Mouse (Mus musculus): ENCODE measurements around the gene Zfp114. TPM values are rescaled to one million over a fixed set of nuclear protein-coding genes. Genes with fewer than 3 reads are reported as not detected.

The Zfp114 gene
- polyA plus RNA-seq, 1 experiment from 2014 or later = 3.8 TPM

DNA sequence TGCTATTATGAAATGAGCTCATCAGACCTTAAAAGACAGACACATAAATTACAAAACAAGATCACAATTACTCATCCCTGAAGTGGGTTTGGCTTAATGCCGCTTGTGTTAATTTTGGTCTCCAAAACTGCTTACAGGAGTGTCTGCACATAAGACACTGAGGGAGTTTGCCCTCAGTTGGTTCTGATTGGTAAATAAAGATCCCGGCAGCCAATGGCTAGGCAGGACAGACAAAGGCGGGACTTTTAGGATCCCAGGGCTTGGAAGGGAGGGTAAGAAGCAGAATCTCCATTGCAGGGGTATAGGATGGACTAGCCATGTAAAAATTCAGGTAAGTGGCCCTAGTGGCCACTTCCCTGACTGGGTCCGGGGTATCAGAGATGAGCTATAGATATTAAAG, 22.1 kb downstream of the Zfp114 start:
- no peak overlapping the region for H3K9ac ChIP-seq
- no peak overlapping the region for H3K4me3 ChIP-seq (replicated peaks)
- H3K9me3 ChIP-seq = no peaks in the 10 kb centered on the region
- peaks cover 49% of the 10 kb centered on the region for H3K36me3 ChIP-seq
- ATAC-seq = no peak
- H3K27me3 ChIP-seq (replicated peaks) = no peaks in the 10 kb centered on the region
- 94% methylated on average over 4 of the region's 4 CpGs for WGBS
- H3K4me1 ChIP-seq (replicated peaks) = no peaks in the 10 kb centered on the region
- no peak overlapping the region for H3K27ac ChIP-seq
- H3K4me2 ChIP-seq (replicated peaks) = no peak overlapping the region

DNA sequence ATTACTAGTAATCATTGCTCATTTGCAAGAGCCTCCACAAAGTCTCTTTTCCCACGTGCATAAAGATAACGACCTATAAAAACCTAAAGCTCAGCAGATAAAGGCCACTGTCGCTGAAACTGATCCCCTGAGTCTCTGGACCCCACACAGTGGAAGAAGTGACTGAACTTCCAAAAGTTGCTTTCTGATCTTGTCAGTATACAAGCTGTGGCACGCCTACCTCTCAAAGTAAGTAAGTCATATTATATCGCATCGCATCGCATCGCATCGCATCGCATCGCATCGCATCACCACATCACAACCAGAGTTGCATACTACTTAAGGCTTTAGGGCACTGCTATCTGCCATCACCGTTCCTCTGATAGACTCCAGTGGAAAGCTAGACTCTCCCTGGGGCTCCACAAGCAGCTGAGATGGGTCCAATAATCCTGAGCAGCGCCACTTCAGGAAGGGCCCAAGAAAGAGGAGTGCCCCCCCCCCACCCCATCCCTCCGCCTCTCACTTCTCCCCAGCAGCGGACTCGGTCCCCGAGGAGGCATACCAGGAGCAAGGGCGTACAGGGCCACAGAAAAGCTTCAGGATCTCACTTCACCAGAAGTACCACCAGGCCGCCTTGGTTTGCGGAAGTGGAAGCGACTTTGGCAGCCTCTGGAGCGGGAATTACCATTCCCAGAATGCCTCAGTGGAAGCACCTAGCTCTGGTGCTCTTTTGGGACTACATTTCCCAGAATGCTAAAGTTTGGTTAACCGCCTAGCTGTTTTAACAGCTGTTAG, 32.8 kb downstream of the Zfp114 start:
- 8% methylated on average over 24 of the region's 24 CpGs for WGBS

GRCm38 (mm10) chr7:24208282-24208886, 33.5 kb downstream of the Zfp114 start:
- Histone ChIP-seq H3K4me2 (replicated peaks) (peak overlapping the region; percentile 67), H3K27me3 (replicated peaks) (no peaks in the 10 kb centered on the region), H3K27ac (no peak overlapping the region), H3K4me1 (replicated peaks) (peaks cover 3% of the 10 kb centered on the region; the same call in 1 of the 2 replicates), H3K9me3 (no peaks in the 10 kb centered on the region), H3K9ac (no peak overlapping the region), H3K4me3 (replicated peaks) (peak overlapping the region; percentile 65; the same call in 1 of the 2 replicates), H3K36me3 (peaks cover 2% of the 10 kb centered on the region; the same call in 1 of the 2 replicates)
- 69% methylated on average over 7 of the region's 7 CpGs for WGBS
- ATAC-seq = peak; percentile 37; the same call in 1 of the 2 replicates

More for the DNA sequence above, 32.8 kb downstream of the Zfp114 start:
- Histone ChIP-seq H3K4me3 (replicated peaks) (peak overlapping the region; percentile 65), H3K4me1 (replicated peaks) (peaks cover 3% of the 10 kb centered on the region; the same call in 1 of the 2 replicates), H3K4me2 (replicated peaks) (peak overlapping the region; percentile 67), H3K27me3 (replicated peaks) (no peaks in the 10 kb centered on the region), H3K9me3 (no peaks in the 10 kb centered on the region), H3K9ac (peak overlapping the region; percentile 81), H3K36me3 (peaks cover 6% of the 10 kb centered on the region; the same call in 1 of the 2 replicates), H3K27ac (peak overlapping the region; percentile 76)
- peak; percentile 95 for ATAC-seq

DNA sequence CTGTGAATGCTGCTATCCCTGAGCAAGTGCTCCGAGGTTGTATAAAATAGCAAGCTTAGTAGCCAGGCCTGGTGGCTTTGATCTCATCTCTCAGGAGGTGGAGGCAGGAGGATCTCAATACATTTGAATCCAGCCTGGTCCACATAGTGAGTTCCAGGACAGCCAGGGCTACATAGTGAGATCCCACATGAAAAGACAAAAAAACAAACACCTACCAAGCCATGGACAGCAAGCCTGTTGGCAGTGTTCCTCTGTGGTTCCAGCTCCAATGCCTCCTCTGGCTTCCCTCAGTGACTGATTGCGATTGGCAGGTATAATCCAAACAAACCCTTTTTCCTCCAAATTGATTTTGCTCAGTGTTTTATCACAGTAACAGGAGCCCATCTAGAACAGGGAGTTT, 35.4 kb downstream of the Zfp114 start:
- H3K4me2 ChIP-seq (replicated peaks) = no peak overlapping the region
- H3K4me1 ChIP-seq (replicated peaks) = peaks cover 3% of the 10 kb centered on the region; the same call in 1 of the 2 replicates
- no peak overlapping the region for H3K27ac ChIP-seq
- no peaks in the 10 kb centered on the region for H3K9me3 ChIP-seq
- H3K4me3 ChIP-seq (replicated peaks) = no peak overlapping the region
- no peak overlapping the region for H3K9ac ChIP-seq
- ATAC-seq = no peak
- WGBS = 70% methylated on average over 2 of the region's 2 CpGs
- H3K27me3 ChIP-seq (replicated peaks) = no peaks in the 10 kb centered on the region
- H3K36me3 ChIP-seq = 0 out of 2 replicates have a peak, but pooled peaks cover under 1% of the 10 kb centered on the region

- Histone ChIP-seq H3K4me2 (replicated peaks) (no peak within 1 kb of the TSS), H3K9ac (no peak within 1 kb of the TSS), H3K27ac (no peak within 1 kb of the TSS), H3K4me1 (replicated peaks) (peaks cover 3% of the 10 kb centered on the region; the same call in 1 of the 2 replicates), H3K4me3 (replicated peaks) (no peak within 1 kb of the TSS), H3K36me3 (no peaks in the 10 kb centered on the region), H3K27me3 (replicated peaks) (no peaks in the 10 kb centered on the region), H3K9me3 (no peaks in the 10 kb centered on the region)
- ATAC-seq = no peak
- 78% methylated on average over 5 of the region's 5 CpGs for WGBS
Measured at GRCm38 (mm10) chr7:24211343-24211742, 36.5 kb downstream of the Zfp114 start, which contains the start of gene Zfp111. Gene Zfp111, minus strand, starts transcription at chr7:24211443.

Other genes with a start within 250 kb of the Zfp114 start
- not detected in 2 replicates for gene Vmn1r179, start 248.1 kb upstream of the Zfp114 start, polyA plus RNA-seq (2015; fragmentation: Nextera tagmentation; extraction: Ambion mirVana)
- not detected in 2 replicates for gene Vmn1r180, start 224.4 kb upstream of the Zfp114 start, polyA plus RNA-seq (2015; fragmentation: Nextera tagmentation; extraction: Ambion mirVana)
- gene Vmn1r181, start 200.4 kb upstream of the Zfp114 start, polyA plus RNA-seq (2015; fragmentation: Nextera tagmentation; extraction: Ambion mirVana) = not detected in 2 replicates
- not detected in 2 replicates for gene V1rd19, start 173.4 kb upstream of the Zfp114 start, polyA plus RNA-seq (2015; fragmentation: Nextera tagmentation; extraction: Ambion mirVana)
- not detected in 2 replicates for gene Vmn1r183, start 121.8 kb upstream of the Zfp114 start, polyA plus RNA-seq (2015; fragmentation: Nextera tagmentation; extraction: Ambion mirVana)
- 13.6 and 15.6 TPM in 2 replicates for gene Zfp180, start 93.1 kb upstream of the Zfp114 start, polyA plus RNA-seq (2015; fragmentation: Nextera tagmentation; extraction: Ambion mirVana)
- 4.8 and 6.4 TPM in 2 replicates for gene Zfp112, start 62.7 kb upstream of the Zfp114 start, polyA plus RNA-seq (2015; fragmentation: Nextera tagmentation; extraction: Ambion mirVana)
- 12.7 and 15.2 TPM in 2 replicates for gene Zfp235, start 40.9 kb upstream of the Zfp114 start, polyA plus RNA-seq (2015; fragmentation: Nextera tagmentation; extraction: Ambion mirVana)
- 7.4 and 7.9 TPM in 2 replicates for gene Zfp111, start 36.4 kb downstream of the Zfp114 start, polyA plus RNA-seq (2015; fragmentation: Nextera tagmentation; extraction: Ambion mirVana)
- gene Zfp109, start 62.5 kb downstream of the Zfp114 start, polyA plus RNA-seq (2015; fragmentation: Nextera tagmentation; extraction: Ambion mirVana) = 4.3 and 4.5 TPM in 2 replicates
- 2.8 and 3.1 TPM in 2 replicates for gene Zfp108, start 79.7 kb downstream of the Zfp114 start, polyA plus RNA-seq (2015; fragmentation: Nextera tagmentation; extraction: Ambion mirVana)
- 5.4 and 6.1 TPM in 2 replicates for gene Zfp93, start 95.4 kb downstream of the Zfp114 start, polyA plus RNA-seq (2015; fragmentation: Nextera tagmentation; extraction: Ambion mirVana)
- 23.6 and 24.6 TPM in 2 replicates for gene Zfp61, start 126.2 kb downstream of the Zfp114 start, polyA plus RNA-seq (2015; fragmentation: Nextera tagmentation; extraction: Ambion mirVana)
- 6.0 and 7.5 TPM in 2 replicates for gene Zfp94, start 141.6 kb downstream of the Zfp114 start, polyA plus RNA-seq (2015; fragmentation: Nextera tagmentation; extraction: Ambion mirVana)
- 0.18 and 0.27 TPM in 2 replicates for gene Tescl, start 158.9 kb downstream of the Zfp114 start, polyA plus RNA-seq (2015; fragmentation: Nextera tagmentation; extraction: Ambion mirVana)
- gene Lypd5, start 174.1 kb downstream of the Zfp114 start, polyA plus RNA-seq (2015; fragmentation: Nextera tagmentation; extraction: Ambion mirVana) = not detected in 2 replicates
- 2.7 and 3.4 TPM in 2 replicates for gene Kcnn4, start 195.2 kb downstream of the Zfp114 start, polyA plus RNA-seq (2015; fragmentation: Nextera tagmentation; extraction: Ambion mirVana)
- gene Smg9, start 224.6 kb downstream of the Zfp114 start, polyA plus RNA-seq (2015; fragmentation: Nextera tagmentation; extraction: Ambion mirVana) = 19.6 and 21.8 TPM in 2 replicates

Measured in intestine, embryonic 15.5 days (tissue).